Mouse (Mus musculus): ENCODE data around the gene Ndufa1.
"Not testable (repeated sequence)": the region's sequence is repeated elsewhere in the genome, so short reads cannot be mapped to it uniquely, and the experiment has no call there.

The Ndufa1 gene

DNA sequence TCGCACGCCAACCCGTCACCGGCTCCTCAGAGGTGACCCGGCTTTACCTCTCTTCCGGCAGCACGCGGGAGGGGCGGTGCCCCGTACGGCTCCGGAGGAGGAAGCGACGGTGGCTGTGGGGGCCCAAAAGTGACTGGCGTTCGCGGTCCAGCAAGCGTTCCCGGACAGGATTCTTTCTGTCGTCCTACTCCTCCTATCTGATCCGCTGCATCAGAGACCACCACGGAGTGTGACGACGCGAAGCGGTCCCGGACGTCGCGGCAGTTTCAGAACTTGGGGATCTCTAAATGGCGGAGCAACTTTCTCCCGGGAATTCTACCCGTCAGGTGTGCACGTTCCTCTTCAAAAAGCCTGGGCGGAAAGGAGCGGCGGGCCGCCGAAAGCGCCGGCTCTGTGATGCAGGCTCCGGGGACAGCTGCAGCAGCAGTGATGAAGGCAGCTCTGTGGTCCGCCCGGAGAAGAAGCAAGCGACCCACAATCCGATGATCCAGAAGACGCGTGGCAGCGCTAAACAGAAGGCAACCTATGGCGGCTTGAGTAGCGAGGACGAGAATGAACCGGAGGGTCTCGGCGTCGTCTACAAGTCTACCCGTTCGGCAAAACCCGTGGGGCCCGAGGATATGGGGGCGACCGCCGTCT, at the start of gene Ndufa1, which contains the start of gene Rnf113a1:
TSS of gene Ndufa1 (minus strand) at position 59 of the 639 bp plus-strand sequence.
TSS of gene Rnf113a1 (plus strand) at position 141 of the 639 bp plus-strand sequence.
- peak; percentile 86 for DNase-seq

DNA sequence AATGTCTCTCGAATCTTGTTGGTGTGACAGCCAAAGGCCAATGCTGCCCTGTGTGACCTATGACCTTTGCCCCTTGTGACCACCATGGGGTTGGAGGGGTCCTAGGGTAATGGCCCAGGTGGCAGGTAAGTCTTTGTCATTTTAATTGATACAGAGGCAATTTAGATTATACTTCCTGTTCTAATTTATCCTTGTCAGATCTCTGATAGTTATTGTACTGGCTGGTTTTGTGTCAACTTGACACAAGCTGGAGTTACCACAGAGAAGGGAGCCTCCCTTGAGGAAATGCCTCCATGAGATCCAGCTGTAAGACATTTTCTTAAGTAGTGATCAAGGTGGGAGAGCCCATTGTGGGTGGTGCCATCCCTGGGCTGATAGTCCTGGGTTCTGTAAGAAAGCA, 31.2 kb upstream of the Ndufa1 start, which contains the start of gene Rhox1:
TSS of gene Rhox1 (minus strand) at position 101 of the 400 bp plus-strand sequence.
- not testable (repeated sequence) for DNase-seq

DNA sequence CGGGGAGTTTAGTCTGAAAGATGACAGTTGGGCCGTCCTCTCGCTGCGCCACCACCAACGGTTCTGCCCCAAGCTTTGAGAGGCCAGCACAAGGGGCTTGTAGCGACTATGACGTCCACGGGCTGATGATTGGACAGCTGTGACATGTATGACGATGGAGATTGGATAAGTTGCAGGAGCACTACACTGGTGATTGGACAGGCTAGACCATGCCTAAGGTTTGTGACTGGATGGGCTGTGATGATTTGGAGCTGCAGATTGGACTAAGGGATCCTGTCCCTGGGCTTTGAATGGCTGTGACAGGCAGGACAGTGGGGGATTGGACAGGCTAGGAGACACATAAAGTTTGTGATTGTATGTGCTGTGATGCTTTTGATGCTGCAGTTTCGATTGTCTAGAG, 20.0 kb upstream of the Ndufa1 start, which contains the start of gene Gm9:
TSS of gene Gm9 (minus strand) at position 101 of the 400 bp plus-strand sequence.
- DNase-seq: no peak

DNA sequence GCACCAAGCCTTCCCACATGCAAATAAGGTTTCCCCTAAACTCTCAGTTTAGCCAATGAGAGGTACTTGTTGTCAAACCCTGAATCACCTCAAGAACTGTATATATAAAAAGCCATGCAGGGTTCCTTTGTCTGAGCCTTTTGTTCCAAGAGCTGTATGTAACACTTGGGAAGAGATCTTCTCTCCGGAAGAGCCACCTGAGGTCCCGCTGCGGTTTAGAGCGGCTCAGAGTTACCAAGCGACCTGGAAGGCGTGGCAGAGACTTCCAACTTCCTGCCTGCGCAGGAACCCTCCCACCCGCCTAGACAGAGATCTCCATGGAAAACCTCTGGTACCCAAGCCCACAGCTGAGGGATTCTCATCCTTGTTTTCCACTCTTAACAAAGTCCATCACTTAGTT, 7.7 kb upstream of the Ndufa1 start:
- no peak for DNase-seq

DNA sequence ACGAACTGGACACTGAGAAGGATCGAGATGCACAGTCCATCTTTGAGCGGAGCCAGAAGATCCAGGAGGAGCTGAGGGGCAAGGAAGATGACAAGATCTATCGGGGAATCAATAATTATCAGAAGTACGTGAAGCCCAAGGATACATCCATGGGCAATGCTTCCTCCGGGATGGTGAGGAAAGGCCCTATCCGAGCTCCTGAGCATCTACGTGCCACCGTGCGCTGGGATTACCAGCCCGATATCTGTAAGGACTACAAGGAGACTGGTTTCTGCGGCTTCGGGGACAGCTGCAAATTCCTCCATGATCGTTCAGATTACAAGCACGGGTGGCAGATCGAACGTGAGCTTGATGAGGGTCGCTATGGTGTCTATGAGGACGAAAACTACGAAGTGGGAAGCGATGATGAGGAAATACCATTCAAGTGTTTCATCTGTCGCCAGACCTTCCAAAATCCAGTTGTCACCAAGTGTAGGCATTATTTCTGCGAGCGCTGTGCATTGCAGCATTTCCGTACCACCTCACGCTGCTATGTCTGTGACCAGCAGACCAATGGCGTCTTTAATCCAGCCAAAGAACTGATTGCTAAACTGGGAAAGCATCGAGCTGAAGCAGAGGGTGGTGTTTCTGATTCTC, 899 bp upstream of the Ndufa1 start:
- peak; percentile 5 for DNase-seq

DNA sequence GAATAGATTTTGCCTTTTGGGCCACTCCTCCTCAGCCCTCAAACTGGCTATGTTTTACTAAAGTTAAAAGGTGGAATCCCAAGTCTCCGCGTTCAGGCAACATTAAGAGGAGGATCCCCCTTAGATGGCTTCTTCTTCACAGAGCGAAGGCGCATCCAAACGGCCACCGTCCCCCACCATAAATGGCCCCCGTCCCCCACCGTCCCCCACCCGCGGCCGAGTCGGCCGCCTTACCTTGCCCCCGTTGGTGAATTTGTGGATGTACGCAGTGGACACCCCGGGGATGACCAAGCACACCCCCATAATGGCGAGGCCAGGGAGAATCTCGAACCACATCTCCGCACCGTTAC, 233 bp downstream of the Ndufa1 start:
- no peak for DNase-seq

DNA sequence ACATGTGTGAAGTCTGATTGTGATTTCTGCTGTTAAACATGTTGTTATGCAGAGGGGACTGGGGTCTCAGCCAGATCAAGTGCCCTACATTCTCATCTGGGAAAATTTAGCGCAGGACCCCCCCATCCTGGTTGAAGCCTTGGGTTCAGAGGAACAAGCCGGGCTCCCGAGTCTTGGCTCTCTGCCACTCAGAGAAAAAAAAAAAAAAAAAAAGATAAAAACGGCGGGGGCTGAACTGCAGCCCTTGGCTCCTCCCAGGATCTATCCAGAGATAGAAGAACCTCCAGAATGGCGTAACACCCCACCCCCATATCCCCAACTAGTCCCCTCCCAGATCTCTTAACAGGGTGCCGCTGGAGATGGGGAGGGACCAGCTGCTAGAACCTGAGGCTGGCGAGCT, 6.6 kb downstream of the Ndufa1 start:
- DNase-seq: peak; percentile 10

DNA sequence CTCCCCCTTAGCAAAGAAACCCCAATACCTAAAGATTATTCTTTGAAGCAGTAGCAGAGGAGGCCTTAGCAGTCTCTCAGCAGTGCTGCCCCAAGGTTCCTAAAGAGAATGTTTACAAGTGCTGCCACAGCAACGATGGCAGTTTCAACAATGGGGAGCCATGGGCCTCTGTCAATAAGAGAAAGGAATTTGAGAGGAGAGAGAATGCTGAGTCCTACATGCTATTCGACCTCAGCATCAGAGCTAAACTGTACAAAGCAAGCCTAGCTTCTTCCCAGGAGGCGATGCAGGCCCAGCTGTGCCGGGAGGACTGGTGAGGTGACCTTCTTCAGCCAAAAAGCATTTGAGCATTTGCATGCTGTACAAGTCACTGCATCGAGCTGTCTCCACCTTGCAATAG, 22.2 kb downstream of the Ndufa1 start, which contains the start of gene Akap14:
TSS of gene Akap14 (minus strand) at position 101 of the 400 bp plus-strand sequence.
- DNase-seq: no peak

DNA sequence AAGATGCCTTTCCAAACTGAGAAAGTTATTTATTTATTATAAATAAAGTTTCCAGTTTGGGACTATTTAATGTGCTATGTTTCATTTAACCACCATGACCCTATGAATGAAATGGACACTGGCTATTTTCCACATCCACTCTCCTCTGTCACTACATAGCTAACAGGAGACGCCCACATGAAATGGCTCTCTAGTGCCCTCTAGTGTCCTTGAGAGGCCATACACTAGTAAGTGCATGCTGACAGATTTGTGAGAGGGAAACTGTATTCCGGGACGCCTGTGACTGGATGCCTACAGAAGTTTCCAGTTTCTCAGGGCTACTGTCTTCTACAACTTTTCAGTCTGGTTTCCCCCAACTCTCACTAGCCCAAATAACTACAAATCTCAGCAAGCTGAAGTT, 23.9 kb downstream of the Ndufa1 start:
- DNase-seq: peak; percentile 10

DNA sequence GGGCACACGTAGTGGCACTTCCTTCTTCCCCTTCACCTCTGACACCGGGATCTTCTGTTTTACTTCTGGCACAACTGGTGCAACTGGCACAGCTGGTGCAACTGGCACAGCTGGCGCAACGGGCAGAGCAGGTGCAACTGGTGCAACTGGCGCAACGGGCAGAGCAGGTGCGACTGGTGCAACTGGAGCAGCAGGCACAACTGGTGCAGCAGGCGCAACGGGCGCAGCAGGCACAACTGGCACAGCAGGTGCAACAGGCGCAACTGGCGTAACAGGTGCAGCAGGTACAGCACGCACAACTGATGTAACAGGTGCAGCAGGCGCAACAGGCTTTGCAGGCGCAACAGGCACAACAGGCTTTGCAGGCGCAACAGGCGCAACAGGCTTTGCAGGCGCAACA, 27.8 kb downstream of the Ndufa1 start:
- no peak for DNase-seq

DNA sequence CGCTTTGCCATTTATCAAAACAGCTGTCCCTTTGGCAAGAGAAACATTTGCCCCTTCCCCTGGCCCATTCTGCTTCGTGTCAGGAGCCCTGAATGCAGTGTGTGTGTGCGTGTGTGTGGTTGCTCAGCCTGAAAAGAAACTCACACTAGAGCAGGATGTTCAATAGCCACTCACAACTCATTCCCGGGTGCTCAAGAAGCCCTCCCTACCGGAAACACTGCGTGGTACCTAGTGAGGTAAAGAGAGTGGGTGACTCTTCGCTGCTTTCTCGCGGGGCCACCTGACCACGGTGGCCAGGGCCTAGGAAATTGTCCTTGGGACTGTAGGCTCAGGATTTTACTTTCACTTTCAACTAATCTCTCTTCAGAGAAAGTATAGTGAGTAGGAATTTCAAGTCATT, 29.8 kb downstream of the Ndufa1 start:
- no peak for DNase-seq

DNA sequence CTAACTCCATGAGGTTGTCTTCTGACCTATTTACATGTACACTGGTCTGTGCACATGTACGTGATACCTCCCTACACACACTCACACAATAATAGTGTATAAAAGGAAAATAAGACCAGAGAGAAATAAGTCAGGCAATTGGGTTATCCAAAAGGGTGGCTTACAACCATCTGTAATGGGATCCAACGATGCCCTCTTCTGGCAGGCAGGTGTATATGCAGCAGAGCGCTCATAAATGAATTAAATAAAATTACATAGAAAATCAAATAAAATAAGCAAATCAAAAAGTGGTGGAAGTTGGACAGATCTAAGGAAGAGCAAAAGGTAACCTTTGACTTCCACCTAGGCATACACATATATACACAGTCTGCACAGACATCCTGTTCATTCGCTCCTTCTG, 33.1 kb downstream of the Ndufa1 start:
- no peak for DNase-seq

DNA sequence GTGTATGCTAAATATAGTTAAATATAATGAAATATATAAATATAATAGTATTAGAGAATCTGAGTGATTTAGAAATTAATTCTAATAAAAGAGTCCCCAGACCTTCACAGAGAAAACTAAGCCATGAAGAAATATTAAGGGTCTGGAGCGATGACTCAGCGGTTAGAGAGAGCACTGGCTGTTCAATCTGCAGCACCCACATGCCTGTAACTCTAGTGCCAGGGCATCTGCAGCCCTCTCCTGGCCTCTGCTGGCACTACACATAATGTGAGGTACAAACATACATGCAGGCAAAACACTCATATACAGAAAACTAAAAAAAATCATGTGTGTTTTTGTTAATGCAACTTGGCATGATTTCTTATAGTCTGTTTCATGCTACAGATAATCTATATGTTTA, 46.0 kb downstream of the Ndufa1 start:
- no peak for DNase-seq

DNA sequence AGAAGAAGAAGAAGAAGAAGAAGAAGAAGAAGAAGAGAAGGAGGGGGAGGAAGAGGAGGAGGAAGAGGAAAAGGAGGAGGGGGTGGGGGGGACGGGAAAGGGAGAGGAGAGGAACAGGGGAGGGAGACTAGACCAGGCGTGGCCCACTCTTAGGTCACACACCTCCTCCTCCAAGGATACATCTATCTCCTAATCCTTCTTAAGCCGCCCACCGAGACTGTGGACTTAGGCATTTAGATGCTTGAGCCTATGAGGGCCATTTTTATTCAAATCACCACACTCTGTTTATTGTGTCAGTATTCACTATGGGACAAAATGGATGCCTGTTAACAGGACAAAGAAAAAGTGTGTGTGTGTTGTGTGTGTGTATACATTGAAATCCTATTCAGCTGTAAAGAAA, 46.5 kb downstream of the Ndufa1 start:
- not testable (repeated sequence) for DNase-seq

DNA sequence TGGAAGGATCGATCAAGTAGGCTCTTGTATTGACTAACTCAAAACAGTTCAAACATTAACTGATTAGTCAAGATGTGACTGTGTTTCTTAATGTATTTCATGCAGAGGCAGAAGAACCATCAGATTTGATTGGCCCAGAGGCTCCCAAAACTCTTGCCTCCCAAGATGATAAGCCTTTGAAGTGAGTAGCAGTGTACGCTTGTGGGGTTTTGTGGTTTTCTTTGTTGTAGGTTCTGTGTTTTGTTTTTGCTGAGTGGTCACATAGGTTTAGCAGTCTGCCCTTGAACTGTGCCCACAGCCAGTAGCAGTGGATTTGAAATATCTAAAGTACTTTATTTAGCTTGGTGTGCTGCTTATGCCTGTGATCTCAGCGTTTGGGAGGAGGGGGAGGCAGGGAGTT, 49.2 kb downstream of the Ndufa1 start:
- DNase-seq: no peak
